Mouse (Mus musculus) cerebellum, adult 2 months (tissue): ENCODE measurements around the gene Srsf7. TPM values are rescaled to one million over a fixed set of nuclear protein-coding genes. Genes with fewer than 3 reads are reported as not detected.
"Not testable (repeated sequence)": the region's sequence is repeated elsewhere in the genome, so short reads cannot be mapped to it uniquely, and the experiment has no call there.

Source experiments
- DNase-seq, 2 experiments: peaks; one replicate each; pipeline ENCODE4 v3.0.0; 2021
- H3K27ac ChIP-seq: fragments of 200-500 bp; 2 replicates; pipeline ENCODE4 v1.5.1; 2012; ENCODE audit warnings: low read length, control low read depth, inconsistent platforms; ENCODE audit not compliant: insufficient read depth
- H3K27me3 ChIP-seq: fragments of 200-500 bp; 2 replicates; pipeline ENCODE4 v1.6.1; 2012; ENCODE audit warnings: inconsistent platforms, mild to moderate bottlenecking, low read length, moderate library complexity; ENCODE audit not compliant: control insufficient read depth, insufficient read depth
- H3K4me1 ChIP-seq: fragments of 200-500 bp; 2 replicates; pipeline ENCODE4 v1.6.1; 2011; ENCODE audit warnings: low read length; ENCODE audit not compliant: control insufficient read depth, insufficient read depth
- H3K4me3 ChIP-seq: fragments of 200-500 bp; replicated peaks from 2 replicates; pipeline ENCODE3; 2011; ENCODE audit warnings: mild to moderate bottlenecking, low read depth, low read length, control low read depth; ENCODE audit not compliant: insufficient read depth
- CTCF ChIP-seq: fragments of 200-500 bp; IDR thresholded peaks from 2 replicates; pipeline ENCODE4 v1.5.1; 2011; ENCODE audit warnings: low read depth, mild to moderate bottlenecking, control low read depth, low read length, moderate library complexity, borderline replicate concordance; ENCODE audit not compliant: insufficient read depth
- POLR2A ChIP-seq: fragments of 200-500 bp; IDR thresholded peaks from 2 replicates; pipeline ENCODE4 v1.6.1; 2011; ENCODE audit warnings: low read length, control low read depth, borderline replicate concordance; ENCODE audit not compliant: insufficient read depth
- WGBS: fragments of 180-500 bp; shearing (Covaris S2); methylation state at CpG from one replicate; pipeline ENCODE4 v1.1.7; 2018; 5-methylcytosine and 5-hydroxymethylcytosine counted together
- polyA plus RNA-seq: library from polyadenylated mRNA; depleted of rRNA; stranded (reverse); fragments of >200 nt; gene quantifications from 2 replicates; pipeline ENCODE4 v1.2.3, GENCODE M21; 2012

Srsf7 gene
- polyA plus RNA-seq, 1 experiment, result 124 TPM

- no peak overlapping the region for H3K4me3 ChIP-seq
- no peak overlapping the region for H3K27ac ChIP-seq
- TF ChIP-seq CTCF, result no peak
- no peak for TF ChIP-seq POLR2A
- DNase-seq, result no peak
- WGBS, result 58% methylated on average over 3 of the region's 3 CpGs
- no peaks in the 10 kb centered on the region for H3K4me1 ChIP-seq
- H3K27me3 ChIP-seq, result no peaks in the 10 kb centered on the region
These were observed 15.0 kb upstream of the Srsf7 start for GRCm38 (mm10) chr17:80221890-80222628.

DNA sequence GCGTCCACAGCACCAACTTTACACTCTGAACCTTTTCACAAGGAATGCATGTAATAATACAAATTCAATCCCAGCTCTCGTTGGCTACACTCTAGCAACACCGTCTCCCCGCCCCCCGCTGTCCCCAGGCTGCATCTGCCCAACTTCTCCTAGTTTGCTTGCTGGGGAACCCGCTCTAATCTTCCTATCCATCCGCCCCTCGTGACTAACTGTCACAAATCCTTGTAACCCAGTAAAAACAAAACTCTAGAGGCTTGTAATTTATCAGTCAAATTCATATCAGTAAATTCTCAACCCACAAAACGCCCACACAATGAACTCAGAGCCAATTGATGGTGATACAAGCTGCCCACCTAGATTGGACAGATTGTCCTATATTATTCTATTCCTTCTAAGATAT lies 14.1 kb upstream of the Srsf7 start:
- Histone ChIP-seq H3K4me3 (no peak overlapping the region), H3K27me3 (no peaks in the 10 kb centered on the region), H3K4me1 (no peaks in the 10 kb centered on the region), H3K27ac (no peak overlapping the region)
- DNase-seq, result no peak
- TF ChIP-seq POLR2A, result no peak
- no peak for TF ChIP-seq CTCF
- WGBS, result 61% methylated on average over 9 of the region's 9 CpGs

DNA sequence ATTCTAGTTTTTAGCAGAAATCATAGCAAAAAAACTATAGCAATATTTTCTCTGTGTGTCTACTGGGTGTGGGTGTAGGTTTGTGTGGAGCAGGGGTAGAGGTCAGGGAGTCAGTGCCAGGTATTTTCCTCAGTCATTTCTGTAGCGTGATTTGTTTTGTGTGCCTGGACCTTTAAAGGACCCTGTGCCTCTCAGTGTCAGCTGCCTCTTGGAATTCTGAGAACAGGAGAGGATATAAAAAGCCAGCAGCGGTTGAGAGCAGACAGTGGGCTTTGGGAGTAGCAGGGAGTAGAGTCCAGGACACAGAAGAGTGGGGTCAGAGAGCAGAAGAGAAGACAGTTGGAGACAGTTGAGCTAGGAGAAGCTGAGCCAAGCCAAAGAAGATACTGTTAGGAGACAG lies 13.0 kb upstream of the Srsf7 start:
- TF ChIP-seq CTCF (no peak), POLR2A (no peak)
- Histone ChIP-seq H3K4me1 (no peaks in the 10 kb centered on the region), H3K27me3 (no peaks in the 10 kb centered on the region), H3K27ac (no peak overlapping the region), H3K4me3 (no peak overlapping the region)
- 74% methylated on average over 2 of the region's 2 CpGs for WGBS
- no peak for DNase-seq

GRCm38 (mm10) chr17:80213998-80214397 lies 6.9 kb upstream of the Srsf7 start:
- not testable (repeated sequence) for DNase-seq, H3K4me3 ChIP-seq, H3K27ac ChIP-seq, H3K27me3 ChIP-seq, H3K4me1 ChIP-seq
- 96% methylated on average over 4 of the region's 4 CpGs for WGBS

DNA sequence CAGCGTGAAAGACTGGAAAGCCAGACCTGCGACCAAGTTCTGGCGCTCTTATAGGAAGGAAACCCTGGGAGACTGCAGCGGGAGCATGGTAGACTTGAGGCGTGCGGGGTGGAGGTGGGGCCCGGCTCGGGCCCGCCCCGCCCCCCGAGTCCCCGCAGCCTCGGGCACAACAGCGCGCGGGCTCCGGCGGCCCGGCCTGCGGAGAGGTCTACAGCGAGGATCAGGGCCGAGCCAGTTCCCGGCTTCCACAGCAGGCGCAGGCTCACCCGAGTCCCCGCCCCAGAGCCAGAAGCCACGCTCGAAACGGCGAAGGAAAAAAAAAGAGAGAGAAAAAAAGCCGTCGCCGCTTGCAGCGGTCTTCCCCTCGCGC lies 821 bp downstream of the Srsf7 start:
- peak in 1 of 2 experiments; percentile 67 for DNase-seq

DNA sequence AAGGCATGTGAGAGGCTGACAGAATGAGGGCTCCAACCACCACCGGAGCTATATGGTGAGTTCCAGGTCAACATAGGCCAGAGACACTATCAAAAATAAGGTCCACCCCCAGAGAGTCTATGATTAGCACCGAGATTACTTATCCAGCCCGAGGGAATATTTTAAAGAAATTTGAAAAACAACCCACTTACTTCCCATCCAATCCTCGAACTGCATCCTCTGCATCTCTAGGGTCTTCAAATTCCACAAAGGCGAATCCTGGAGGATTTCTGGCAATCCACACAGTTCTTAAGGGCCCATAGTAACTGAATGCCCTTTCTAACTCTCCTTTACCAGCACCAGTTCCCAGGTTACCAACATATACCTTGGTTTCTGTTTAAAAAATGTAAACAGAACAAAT lies 1.4 kb downstream of the Srsf7 start:
- Histone ChIP-seq H3K27ac (no peak overlapping the region), H3K4me1 (no peaks in the 10 kb centered on the region), H3K4me3 (peak overlapping the region; percentile 60), H3K27me3 (no peaks in the 10 kb centered on the region)
- no peak for DNase-seq
- 7% methylated on average over 5 of the region's 5 CpGs for WGBS
- TF ChIP-seq POLR2A, result no peak
- TF ChIP-seq CTCF, result no peak

More for the DNA sequence above, 821 bp downstream of the Srsf7 start:
- under 1% methylated on average over 36 of the region's 36 CpGs for WGBS
- Histone ChIP-seq H3K27me3 (no peaks in the 10 kb centered on the region), H3K27ac (peak overlapping the region; percentile 85), H3K4me3 (peak overlapping the region; percentile 60), H3K4me1 (no peaks in the 10 kb centered on the region)
- TF ChIP-seq POLR2A, result peak; percentile 26; the same call in 1 of the 2 replicates
- TF ChIP-seq CTCF, result no peak

DNA sequence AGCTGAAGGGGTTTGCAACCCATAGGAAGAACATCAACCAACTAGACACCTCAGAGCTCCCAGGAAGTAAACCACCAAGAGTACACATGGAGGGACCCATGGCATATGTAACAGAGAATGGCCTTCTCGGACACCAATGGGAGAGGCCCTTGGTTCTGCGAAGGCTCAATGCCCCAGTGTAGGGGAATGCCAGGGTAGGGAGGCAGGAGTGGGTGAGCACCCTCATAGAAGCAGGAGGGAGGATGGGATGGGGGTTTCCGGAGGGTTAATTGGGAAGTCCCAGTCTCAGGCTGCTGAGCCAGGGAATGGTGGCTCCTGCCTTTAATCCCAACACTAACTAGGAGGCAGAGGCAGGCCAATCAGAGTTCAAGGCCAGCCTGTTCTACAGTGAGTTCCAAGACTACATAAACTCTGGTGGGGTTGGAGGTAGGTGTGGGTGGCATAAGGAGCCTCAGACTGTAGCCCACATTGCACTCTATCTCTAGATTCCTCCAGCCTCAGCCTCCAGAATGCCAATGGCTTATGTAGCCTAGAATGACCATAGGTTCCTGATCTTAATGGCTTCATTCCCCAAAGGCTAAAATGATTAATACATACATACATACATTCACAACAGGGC lies 7.8 kb downstream of the Srsf7 start:
- Histone ChIP-seq H3K4me1 (no peaks in the 10 kb centered on the region), H3K27ac (no peak overlapping the region), H3K4me3 (no peak overlapping the region), H3K27me3 (no peaks in the 10 kb centered on the region)
- no peak for TF ChIP-seq POLR2A
- no peak for TF ChIP-seq CTCF
- WGBS, result 95% methylated on average over 3 of the region's 3 CpGs
- no peak for DNase-seq

DNA sequence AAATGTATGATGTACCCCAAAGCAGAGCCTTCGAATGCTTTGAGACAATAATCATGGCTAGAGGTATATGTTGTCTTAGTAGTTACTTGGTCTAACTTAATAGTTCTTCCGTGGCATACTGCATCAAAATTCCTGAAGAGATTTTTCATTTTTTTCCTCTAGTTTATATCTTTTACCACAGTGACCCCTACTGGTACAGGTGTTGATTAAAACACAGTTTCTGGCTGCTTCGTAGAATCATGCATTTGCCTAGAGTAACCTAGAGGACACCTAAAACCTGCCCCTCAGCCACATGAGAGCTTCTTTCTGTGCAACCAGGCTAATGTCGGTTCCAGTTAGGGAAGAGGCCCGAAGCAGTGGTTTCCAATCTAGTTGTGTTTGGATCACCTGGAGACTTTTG lies 14.0 kb downstream of the Srsf7 start:
- Histone ChIP-seq H3K27me3 (no peaks in the 10 kb centered on the region), H3K4me3 (no peak overlapping the region), H3K4me1 (no peaks in the 10 kb centered on the region), H3K27ac (no peak overlapping the region)
- no peak for DNase-seq
- TF ChIP-seq POLR2A (no peak), CTCF (peak; percentile 37; the same call in 1 of the 2 replicates)
- WGBS, result 61% methylated on average over 5 of the region's 5 CpGs
